ENCODE assay signal across 11 mouse cellular contexts in the genomic region with DNA sequence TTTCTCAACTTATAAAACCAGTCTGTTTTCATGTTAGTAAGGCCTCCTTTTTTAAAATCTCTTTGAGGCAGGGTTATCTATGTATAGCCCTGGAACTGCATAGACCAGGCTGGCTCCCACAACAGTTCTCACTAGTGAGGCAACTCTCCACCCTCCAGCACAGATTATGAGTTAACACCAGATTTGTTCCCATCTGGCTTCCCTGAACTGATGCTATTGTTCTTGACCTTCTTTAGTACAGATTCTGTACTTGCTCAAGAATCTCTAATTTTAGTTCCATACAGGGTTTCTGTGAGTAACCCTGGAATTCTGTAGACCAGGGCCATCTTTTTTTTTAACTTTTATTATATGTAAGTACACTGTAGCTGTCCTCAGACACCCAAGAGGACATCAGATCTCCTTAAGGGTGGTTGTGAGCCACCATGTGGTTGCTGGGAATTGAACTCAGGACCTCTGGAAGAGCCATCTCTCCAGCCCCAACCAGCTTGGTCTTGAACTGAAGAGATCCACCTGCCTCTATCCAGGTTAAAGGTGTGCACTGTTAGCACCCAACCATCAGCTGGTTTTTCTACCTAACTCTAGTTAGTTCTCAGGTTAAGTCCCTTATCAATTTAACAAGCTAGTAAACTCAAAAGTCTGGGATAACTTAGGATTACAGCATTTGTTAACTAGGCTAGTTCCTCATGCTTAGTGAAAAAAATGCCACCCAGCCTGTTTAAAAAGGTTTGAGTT. TPM values are rescaled to one million over a fixed set of nuclear protein-coding genes. Genes with fewer than 3 reads are reported as not detected.
A peak's percentile ranks its signal among the peaks of the same experiment; 100 is the strongest.
DNase-seq lines count a peak whose midpoint lies in the region; ATAC-seq and TF ChIP-seq lines count a peak whose summit lies in the region.
"Had no signal": no experiment of that assay in that cellular context is flagged by ENCODE, and none has a peak within 500 bp of the region (broad histone marks: within the 10 kb centered on the region; RNA-seq: fewer than 3 reads in every experiment).

No protein-coding gene starts in this region.

- no peak overlapping the region for H3K4me2 ChIP-seq in forebrain, postnatal 0 days (ENCODE audit: low read depth)
- peak overlapping the region; percentile 87 for H3K4me2 ChIP-seq in midbrain, embryonic 14.5 days (ENCODE audit: low read length)
- H3K4me2 ChIP-seq in midbrain, embryonic 16.5 days (ENCODE audit: low read length): no peak overlapping the region

- H3K27me3 ChIP-seq in forebrain, embryonic 10.5 days (ENCODE audit: poor library complexity, severe bottlenecking): no peaks in the 10 kb centered on the region
- H3K27me3 ChIP-seq in forebrain, postnatal 0 days (ENCODE audit: insufficient read depth, low read length): no peaks in the 10 kb centered on the region
- no peaks in the 10 kb centered on the region for H3K27me3 ChIP-seq in midbrain, embryonic 14.5 days (ENCODE audit: control insufficient read depth, insufficient read depth, low read length)
- no peaks in the 10 kb centered on the region for H3K27me3 ChIP-seq in midbrain, embryonic 16.5 days (ENCODE audit: control insufficient read depth, insufficient read depth, low read depth, low read length)
- H3K27me3 ChIP-seq: limb, embryonic 15.5 days had no signal

- TF ChIP-seq CTCF in forebrain, postnatal 0 days (IDR thresholded peaks at IDR 0.05; ENCODE audit: low read depth): no peak

- no peak overlapping the region for H3K9ac ChIP-seq in forebrain, postnatal 0 days
- H3K9ac ChIP-seq in midbrain, embryonic 14.5 days (replicated peaks; ENCODE audit: low read length): no peak overlapping the region
- H3K9ac ChIP-seq in midbrain, embryonic 16.5 days (ENCODE audit: low read depth, low read length): no peak overlapping the region
- H3K9ac ChIP-seq: limb, embryonic 15.5 days had no signal

- H3K9me3 ChIP-seq in forebrain, embryonic 10.5 days: no peaks in the 10 kb centered on the region
- no peaks in the 10 kb centered on the region for H3K9me3 ChIP-seq in forebrain, postnatal 0 days (ENCODE audit: low read length)
- no peaks in the 10 kb centered on the region for H3K9me3 ChIP-seq in midbrain, embryonic 14.5 days (ENCODE audit: control insufficient read depth, low read length)
- no peaks in the 10 kb centered on the region for H3K9me3 ChIP-seq in midbrain, embryonic 16.5 days (replicated peaks; ENCODE audit: control insufficient read depth, low read length, poor library complexity, severe bottlenecking)
- H3K9me3 ChIP-seq: limb, embryonic 15.5 days had no signal

- H3K4me3 ChIP-seq in forebrain, embryonic 10.5 days: no peak overlapping the region
- no peak overlapping the region for H3K4me3 ChIP-seq in forebrain, postnatal 0 days (ENCODE audit: low read depth, low read length)
- peak overlapping the region; percentile 58; the same call in 1 of the 2 replicates for H3K4me3 ChIP-seq in midbrain, embryonic 14.5 days (replicated peaks; ENCODE audit: low read depth, low read length)
- H3K4me3 ChIP-seq in midbrain, embryonic 16.5 days (ENCODE audit: low read depth, low read length): no peak overlapping the region
- H3K4me3 ChIP-seq: limb, embryonic 15.5 days had no signal

- H3K27ac ChIP-seq in forebrain, embryonic 10.5 days: no peak overlapping the region
- H3K27ac ChIP-seq in forebrain, postnatal 0 days (ENCODE audit: low read depth, low read length): no peak overlapping the region
- no peak overlapping the region for H3K27ac ChIP-seq in midbrain, embryonic 14.5 days (replicated peaks; ENCODE audit: low read depth, low read length)
- H3K27ac ChIP-seq in midbrain, embryonic 16.5 days (ENCODE audit: low read length): no peak overlapping the region

- H3K36me3 ChIP-seq in forebrain, embryonic 10.5 days (replicated peaks): peaks cover 25% of the 10 kb centered on the region
- peaks cover 7% of the 10 kb centered on the region; the same call in 1 of the 2 replicates for H3K36me3 ChIP-seq in forebrain, postnatal 0 days (ENCODE audit: insufficient read depth)
- peaks cover 14% of the 10 kb centered on the region for H3K36me3 ChIP-seq in midbrain, embryonic 14.5 days (ENCODE audit: control insufficient read depth, insufficient read depth, low read length)
- H3K36me3 ChIP-seq in midbrain, embryonic 16.5 days (ENCODE audit: control insufficient read depth, insufficient read depth, low read length): no peaks in the 10 kb centered on the region

- H3K4me1 ChIP-seq in forebrain, embryonic 10.5 days: peaks cover 19% of the 10 kb centered on the region
- H3K4me1 ChIP-seq in forebrain, postnatal 0 days (ENCODE audit: insufficient read depth): peaks cover 12% of the 10 kb centered on the region
- H3K4me1 ChIP-seq in midbrain, embryonic 14.5 days (ENCODE audit: control insufficient read depth, insufficient read depth, low read length): peaks cover 23% of the 10 kb centered on the region
- peaks cover 26% of the 10 kb centered on the region for H3K4me1 ChIP-seq in midbrain, embryonic 16.5 days (ENCODE audit: control insufficient read depth, insufficient read depth, low read length)

- ATAC-seq in forebrain, postnatal 0 days: no peak
- ATAC-seq in midbrain, embryonic 14.5 days (ENCODE audit: low FRiP score, low TSS enrichment): no peak
- no peak for ATAC-seq in midbrain, embryonic 16.5 days
- 0 out of 2 replicates have a peak, but pooled peaks have one; percentile 12 for ATAC-seq in megakaryocyte-erythroid progenitor cell, adult 5-6 weeks (replicated peaks; ENCODE audit: low FRiP score, low TSS enrichment, poor library complexity, severe bottlenecking)
- ATAC-seq in inflammation-experienced regulatory T-cells, adult 6 months: no peak

- DNase-seq in forebrain, embryonic 10.5 days (ENCODE audit: extremely low spot score, low spot score): peak; percentile 22
- DNase-seq in forebrain, postnatal 0 days: no peak
- DNase-seq in midbrain, embryonic 14.5 days: peak; percentile 8
- peak; percentile 13 for DNase-seq in embryo, embryonic 11 days
- DNase-seq in adrenal gland, postnatal 36 days: no peak
- DNase-seq: kidney, adult 9 months; thymus, postnatal 36 days had no signal

RNA-seq across cellular contexts. Expression of gene Zfp949, which starts 28.3 kb away (rescaled TPM):
- polyA plus RNA-seq in forebrain, embryonic 10.5 days (2016; fragmentation: Nextera tagmentation; extraction: Ambion mirVana): 5.7 and 5.8 TPM in 2 replicates
- 18.6 and 25.0 TPM in 2 replicates for total RNA-seq in forebrain, postnatal 0 days (2014; rRNA removed)
- 9.0 and 13.5 TPM in 2 replicates for polyA plus RNA-seq in forebrain, postnatal 0 days (2015; fragmentation: Nextera tagmentation; extraction: Ambion mirVana)
- polyA plus RNA-seq in midbrain, embryonic 14.5 days (2014; fragmentation: Nextera tagmentation; extraction: Ambion mirVana): 16.5 and 20.2 TPM in 2 replicates
- polyA plus RNA-seq in midbrain, embryonic 16.5 days (2015; fragmentation: Nextera tagmentation; extraction: Ambion mirVana): 20.0 and 22.4 TPM in 2 replicates
- total RNA-seq in megakaryocyte-erythroid progenitor cell, adult 5-6 weeks (2014; fragmentation: Nextera tagmentation): 8.7 and 11.2 TPM in 2 replicates
- 9.9 and 11.4 TPM in 2 replicates for total RNA-seq in megakaryocyte-erythroid progenitor cell, adult 5-6 weeks (2017)
- 1 to 10 TPM; 7.7 to 8.8 TPM for total RNA-seq in adrenal gland, postnatal 36 days (2021)
- 10 to 100 TPM in 2 of 3 experiments, 1 to 10 TPM in 1; 9.8 to 16.3 (median 16.3) TPM for polyA plus RNA-seq in inflammation-experienced regulatory T-cells, adult 6 months (2017; shearing (Covaris generic))

RNA-seq across cellular contexts. Expression of gene Syncrip, which starts 37.2 kb away (rescaled TPM):
- 139 and 142 TPM in 2 replicates for polyA plus RNA-seq in forebrain, embryonic 10.5 days (2016; fragmentation: Nextera tagmentation; extraction: Ambion mirVana)
- total RNA-seq in forebrain, postnatal 0 days (2014; rRNA removed): 138 and 149 TPM in 2 replicates
- polyA plus RNA-seq in forebrain, postnatal 0 days (2015; fragmentation: Nextera tagmentation; extraction: Ambion mirVana): 82.5 and 86.4 TPM in 2 replicates
- 85.3 and 117 TPM in 2 replicates for polyA plus RNA-seq in midbrain, embryonic 14.5 days (2014; fragmentation: Nextera tagmentation; extraction: Ambion mirVana)
- polyA plus RNA-seq in midbrain, embryonic 16.5 days (2015; fragmentation: Nextera tagmentation; extraction: Ambion mirVana): 75.2 and 87.6 TPM in 2 replicates
- total RNA-seq in megakaryocyte-erythroid progenitor cell, adult 5-6 weeks (2014; fragmentation: Nextera tagmentation): 201 and 242 TPM in 2 replicates
- 352 and 418 TPM in 2 replicates for total RNA-seq in megakaryocyte-erythroid progenitor cell, adult 5-6 weeks (2017)
- total RNA-seq in adrenal gland, postnatal 36 days (2021): 10 to 100 TPM; 80.5 to 84.8 TPM
- 100 to 1,000 TPM; 101 to 143 (median 101) TPM for polyA plus RNA-seq in inflammation-experienced regulatory T-cells, adult 6 months (2017; shearing (Covaris generic))

Comparison
In these comparisons a context has a peak if more than half of its experiments do, and no peak if none do; other contexts are left out.
1. DNase-seq: peak in forebrain, embryonic 10.5 days (single experiment), midbrain, embryonic 14.5 days (single experiment) and embryo, embryonic 11 days (single experiment); none in forebrain, postnatal 0 days (single experiment) and adrenal gland, postnatal 36 days (0 of 2).